Mouse (Mus musculus): ENCODE results near the gene Hmga2.

Hmga2 gene

GRCm38 (mm10) chr10:120426086-120426610 is 50.1 kb downstream of the Hmga2 start:
- no peak for DNase-seq (ENCODE audit: low read depth in 1 of 2, low spot score in 2 of 2)

- no peak for DNase-seq (ENCODE audit: low read depth in 1 of 2, low spot score in 2 of 2)
These were observed 52.3 kb downstream of the Hmga2 start for GRCm38 (mm10) chr10:120424015-120424414.

- no peak for DNase-seq (ENCODE audit: low read depth in 1 of 2, low spot score in 2 of 2)
These were observed 53.0 kb downstream of the Hmga2 start for GRCm38 (mm10) chr10:120423256-120423655.

GRCm38 (mm10) chr10:120422820-120423219 is 53.4 kb downstream of the Hmga2 start:
- no peak for DNase-seq (ENCODE audit: low read depth in 1 of 2, low spot score in 2 of 2)

- no peak for DNase-seq (ENCODE audit: low read depth in 1 of 2, low spot score in 2 of 2)
These were observed 54.2 kb downstream of the Hmga2 start for GRCm38 (mm10) chr10:120422050-120422449.

- no peak for DNase-seq (ENCODE audit: low read depth in 1 of 2, low spot score in 2 of 2)
These were observed 55.2 kb downstream of the Hmga2 start for GRCm38 (mm10) chr10:120420971-120421629.

- DNase-seq (ENCODE audit: low read depth in 1 of 2, low spot score in 2 of 2), result no peak
These were observed 57.3 kb downstream of the Hmga2 start for GRCm38 (mm10) chr10:120418738-120419523.

- no peak for DNase-seq (ENCODE audit: low read depth in 1 of 2, low spot score in 2 of 2)
These were observed 58.1 kb downstream of the Hmga2 start for GRCm38 (mm10) chr10:120418211-120418610.

GRCm38 (mm10) chr10:120417488-120418118 is 58.7 kb downstream of the Hmga2 start:
- DNase-seq (ENCODE audit: low read depth in 1 of 2, low spot score in 2 of 2), result no peak

- DNase-seq (ENCODE audit: low read depth in 1 of 2, low spot score in 2 of 2), result no peak
These were observed 59.2 kb downstream of the Hmga2 start for GRCm38 (mm10) chr10:120417116-120417487.

GRCm38 (mm10) chr10:120416628-120417027 is 59.6 kb downstream of the Hmga2 start:
- no peak for DNase-seq (ENCODE audit: low read depth in 1 of 2, low spot score in 2 of 2)

- no peak for DNase-seq (ENCODE audit: low read depth in 1 of 2, low spot score in 2 of 2)
These were observed 64.1 kb downstream of the Hmga2 start for GRCm38 (mm10) chr10:120412215-120412614.

- no peak for DNase-seq (ENCODE audit: low read depth in 1 of 2, low spot score in 2 of 2)
These were observed 65.3 kb downstream of the Hmga2 start for GRCm38 (mm10) chr10:120410958-120411357.

- no peak for DNase-seq (ENCODE audit: low read depth in 1 of 2, low spot score in 2 of 2)
These were observed 67.1 kb downstream of the Hmga2 start for GRCm38 (mm10) chr10:120409131-120409530.

GRCm38 (mm10) chr10:120407230-120407629 is 69.0 kb downstream of the Hmga2 start:
- no peak for DNase-seq (ENCODE audit: low read depth in 1 of 2, low spot score in 2 of 2)

GRCm38 (mm10) chr10:120406038-120406437 is 70.2 kb downstream of the Hmga2 start:
- DNase-seq (ENCODE audit: low read depth in 1 of 2, low spot score in 2 of 2), result no peak

- no peak for DNase-seq (ENCODE audit: low read depth in 1 of 2, low spot score in 2 of 2)
These were observed 70.9 kb downstream of the Hmga2 start for GRCm38 (mm10) chr10:120405322-120405721.

GRCm38 (mm10) chr10:120402966-120403365 is 73.3 kb downstream of the Hmga2 start:
- DNase-seq (ENCODE audit: low read depth in 1 of 2, low spot score in 2 of 2), result no peak

- DNase-seq (ENCODE audit: low read depth in 1 of 2, low spot score in 2 of 2), result no peak
These were observed 74.5 kb downstream of the Hmga2 start for GRCm38 (mm10) chr10:120401787-120402186.

- no peak for DNase-seq (ENCODE audit: low read depth in 1 of 2, low spot score in 2 of 2)
These were observed 76.3 kb downstream of the Hmga2 start for GRCm38 (mm10) chr10:120399846-120400510.

- no peak for DNase-seq (ENCODE audit: low read depth in 1 of 2, low spot score in 2 of 2)
These were observed 77.5 kb downstream of the Hmga2 start for GRCm38 (mm10) chr10:120398745-120399144.
